Mouse (Mus musculus) kidney, postnatal 10 days (tissue): Measurements from ENCODE around the gene Slc38a6.

Experiments used
- DNase-seq: peaks from one replicate; pipeline ENCODE4 v3.0.0; 2021; ENCODE audit warnings: mixed read lengths

Gene Slc38a6

GRCm38 (mm10) chr12:73286287-73287092, at the start of gene Slc38a6, which contains the start of gene Trmt5:
Slc38a6 (plus strand) TSS chr12:73286779.
Trmt5 (minus strand) TSS chr12:73286710.
- peak; percentile 96 for DNase-seq

- peak; percentile 15 for DNase-seq
Observed at GRCm38 (mm10) chr12:73241960-73242359, 44.6 kb upstream of the Slc38a6 start.

GRCm38 (mm10) chr12:73245687-73246086, 40.9 kb upstream of the Slc38a6 start:
- DNase-seq: no peak

- DNase-seq: no peak
Observed at GRCm38 (mm10) chr12:73255006-73255405, 31.6 kb upstream of the Slc38a6 start.

- DNase-seq: no peak
Observed at GRCm38 (mm10) chr12:73259269-73259668, 27.3 kb upstream of the Slc38a6 start.

GRCm38 (mm10) chr12:73260339-73260738, 26.2 kb upstream of the Slc38a6 start:
- DNase-seq: no peak

GRCm38 (mm10) chr12:73265381-73265978, 21.1 kb upstream of the Slc38a6 start:
- no peak for DNase-seq

- DNase-seq: no peak
Observed at GRCm38 (mm10) chr12:73266597-73266996, 20.0 kb upstream of the Slc38a6 start.

- DNase-seq: no peak
Observed at GRCm38 (mm10) chr12:73268497-73268896, 18.1 kb upstream of the Slc38a6 start.

- no peak for DNase-seq
Observed at GRCm38 (mm10) chr12:73269531-73269930, 17.0 kb upstream of the Slc38a6 start.

- DNase-seq: peak; percentile 55
Observed at GRCm38 (mm10) chr12:73269933-73270332, 16.6 kb upstream of the Slc38a6 start.

GRCm38 (mm10) chr12:73274921-73275320, 11.7 kb upstream of the Slc38a6 start:
- no peak for DNase-seq

GRCm38 (mm10) chr12:73287609-73288008, 1.0 kb downstream of the Slc38a6 start:
- DNase-seq: peak; percentile 58

- DNase-seq: no peak
Observed at GRCm38 (mm10) chr12:73288626-73289025, 2.0 kb downstream of the Slc38a6 start.

- no peak for DNase-seq
Observed at GRCm38 (mm10) chr12:73294884-73295283, 8.3 kb downstream of the Slc38a6 start.

GRCm38 (mm10) chr12:73295505-73296140, 9.0 kb downstream of the Slc38a6 start:
- no peak for DNase-seq

- no peak for DNase-seq
Observed at GRCm38 (mm10) chr12:73298621-73299020, 12.0 kb downstream of the Slc38a6 start.

GRCm38 (mm10) chr12:73300531-73300930, 14.0 kb downstream of the Slc38a6 start:
- peak; percentile 28 for DNase-seq

GRCm38 (mm10) chr12:73304636-73305035, 18.1 kb downstream of the Slc38a6 start:
- DNase-seq: peak; percentile 50

GRCm38 (mm10) chr12:73307750-73308149, 21.2 kb downstream of the Slc38a6 start:
- DNase-seq: no peak

- no peak for DNase-seq
Observed at GRCm38 (mm10) chr12:73308711-73309110, 22.1 kb downstream of the Slc38a6 start.

- no peak for DNase-seq
Observed at GRCm38 (mm10) chr12:73317706-73318686, 31.4 kb downstream of the Slc38a6 start.
